Mouse (Mus musculus): ENCODE results near the gene Fam24a.

DNA sequence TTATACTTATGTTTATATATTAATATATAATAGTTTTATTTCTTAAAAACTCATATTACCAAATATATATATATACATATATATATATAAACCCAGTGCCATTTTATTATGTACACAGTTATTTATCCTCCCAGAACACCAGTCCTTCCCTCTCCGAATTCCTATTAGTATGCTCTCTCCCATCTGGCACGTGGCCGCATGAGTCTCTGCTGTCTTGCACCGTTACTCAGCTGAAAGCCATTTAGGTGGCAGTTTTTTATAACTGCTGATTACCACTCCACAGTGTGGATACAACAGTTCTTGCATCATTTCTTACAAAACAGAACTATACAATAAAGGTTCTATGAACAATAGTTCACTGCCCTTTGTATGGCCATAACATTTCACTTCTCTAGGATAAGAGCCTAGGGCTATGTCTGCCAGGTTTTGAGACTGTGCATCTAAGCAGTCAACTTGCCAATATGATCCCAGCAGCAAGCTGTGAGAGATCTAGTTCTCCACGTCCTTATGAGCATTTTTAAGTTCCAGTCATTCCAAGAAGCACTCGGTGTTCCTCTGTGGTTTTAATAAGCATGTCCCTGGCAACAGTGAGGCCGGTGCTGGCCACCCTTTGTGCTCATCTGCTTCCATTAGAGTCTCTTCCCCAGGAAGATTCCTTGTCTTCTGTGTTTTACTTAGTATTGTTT lies 12.3 kb downstream of the Fam24a start:
- TF ChIP-seq CTCF (IDR thresholded peaks at IDR 0.05; ENCODE audit: low read depth) (no peak), EP300 (IDR thresholded peaks at IDR 0.05; ENCODE audit: low read depth) (no peak)

Measured in heart, postnatal 0 days (tissue).